Mouse (Mus musculus): ENCODE measurements at regions not wholly inside any gene's neighbourhood (a gene's known extent, or its start where the extent isn't known, plus 50 kb on each side); places are given as distances from the start of the nearest gene placed in this dataset.

DNA sequence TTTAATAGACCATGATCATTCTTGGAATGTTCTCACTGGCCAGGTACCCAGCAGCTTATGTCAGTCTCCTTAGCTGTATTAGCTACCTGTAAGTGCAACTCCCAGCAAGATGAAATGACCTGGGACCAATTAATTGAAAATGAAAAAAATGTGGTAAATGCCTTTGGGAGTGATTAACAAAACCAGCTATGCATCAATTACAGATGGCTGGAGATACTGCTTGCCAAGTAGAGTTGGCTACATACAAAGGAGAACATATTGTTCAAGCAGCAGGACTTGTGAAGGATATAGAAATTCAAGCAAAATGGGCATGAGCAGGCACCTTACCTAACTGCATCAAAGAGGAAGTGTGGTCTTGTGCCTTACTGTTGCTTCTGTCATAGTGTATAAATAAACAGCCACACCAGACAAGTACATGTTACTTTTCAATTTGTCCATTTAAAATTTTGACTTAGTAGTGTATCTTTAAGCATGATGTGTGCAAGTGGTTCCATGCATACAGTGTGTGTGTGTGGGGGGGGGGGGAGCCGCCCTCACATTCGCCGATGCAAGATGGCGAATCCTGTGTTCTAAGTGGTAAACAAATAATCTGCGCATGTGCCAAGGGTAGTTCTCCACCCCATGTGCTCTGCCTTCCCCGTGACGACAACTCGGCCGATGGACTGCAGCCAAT lies 307.0 kb downstream of the Pcdh17 start:
- peak; percentile 55 to 76 for DNase-seq

GRCm38 (mm10) chr14:84757592-84757991 lies 314.2 kb downstream of the Pcdh17 start:
- no peak for DNase-seq

DNA sequence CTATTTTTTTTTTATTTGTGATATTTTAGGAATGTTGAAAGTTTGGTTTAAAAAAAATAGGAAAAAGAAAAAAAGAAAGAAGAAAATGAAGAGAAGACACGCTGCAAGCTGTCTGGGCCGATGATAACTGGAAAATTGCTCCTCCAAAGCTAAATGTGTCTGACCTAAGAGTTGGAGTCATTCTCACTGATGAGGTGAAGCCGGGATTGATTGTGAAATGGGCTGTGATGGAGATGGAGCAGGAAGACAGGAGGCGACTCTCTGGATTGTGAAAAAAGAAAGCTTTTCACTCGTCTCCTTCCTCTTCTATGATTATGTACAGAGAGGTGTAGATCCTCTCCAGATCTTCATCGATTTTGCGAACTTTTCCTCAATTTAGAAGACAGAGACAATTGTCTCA lies 349.8 kb downstream of the Pcdh17 start:
- peak; percentile 4 to 13 for DNase-seq

GRCm38 (mm10) chr14:84800925-84801324 lies 357.6 kb downstream of the Pcdh17 start:
- no peak for DNase-seq

GRCm38 (mm10) chr14:84802640-84803039 lies 359.3 kb downstream of the Pcdh17 start:
- DNase-seq: no peak
